Mouse (Mus musculus) neutrophil, adult 5-6 weeks (primary cell): ENCODE measurements around the gene Lrrc75b. TPM values are rescaled to one million over a fixed set of nuclear protein-coding genes. Genes with fewer than 3 reads are reported as not detected.
A peak's percentile ranks its signal among the peaks of the same experiment; 100 is the strongest.
"Not testable (repeated sequence)": the region's sequence is repeated elsewhere in the genome, so short reads cannot be mapped to it uniquely, and the experiment has no call there.

Source experiments
- ATAC-seq: fragments of 151-379, 151-347 bp; 2 replicates; pipeline ENCODE4 v1.8.0; 2017; ENCODE audit warnings: mild to moderate bottlenecking, moderate TSS enrichment; ENCODE audit not compliant: insufficient number of reproducible peaks, poor library complexity, low FRiP score, severe bottlenecking; ENCODE audit errors: extremely low read depth
- total RNA-seq: library from RNA; stranded (forward); fragments of 200-1000 nt; gene quantifications from 2 replicates; pipeline ENCODE4 v1.2.3, GENCODE M21; 2017

Gene Lrrc75b
- total RNA-seq, 1 experiment from 2014 or later: 0.58 TPM

GRCm38 (mm10) chr10:75513306-75514067 lies 46.6 kb downstream of the Lrrc75b start:
- ATAC-seq: no peak

GRCm38 (mm10) chr10:75512796-75513195 lies 47.3 kb downstream of the Lrrc75b start:
- ATAC-seq: no peak

GRCm38 (mm10) chr10:75511897-75512296 lies 48.2 kb downstream of the Lrrc75b start:
- ATAC-seq: no peak

- no peak for ATAC-seq
Observed at GRCm38 (mm10) chr10:75511060-75511459, 49.1 kb downstream of the Lrrc75b start.

- no peak for ATAC-seq
Observed at GRCm38 (mm10) chr10:75510446-75510845, 49.7 kb downstream of the Lrrc75b start.

GRCm38 (mm10) chr10:75505928-75506327 lies 54.2 kb downstream of the Lrrc75b start:
- ATAC-seq: not testable (repeated sequence)

GRCm38 (mm10) chr10:75505130-75505495 lies 55.0 kb downstream of the Lrrc75b start:
- ATAC-seq: no peak

GRCm38 (mm10) chr10:75504234-75505129 lies 55.6 kb downstream of the Lrrc75b start:
- ATAC-seq: peak; percentile 82

- ATAC-seq: no peak
Observed at GRCm38 (mm10) chr10:75503692-75504091, 56.4 kb downstream of the Lrrc75b start.

GRCm38 (mm10) chr10:75501641-75502040 lies 58.5 kb downstream of the Lrrc75b start:
- ATAC-seq: no peak

- no peak for ATAC-seq
Observed at GRCm38 (mm10) chr10:75500345-75500744, 59.8 kb downstream of the Lrrc75b start.

Other genes with a start within 250 kb of the Lrrc75b start
- 2.9 and 3.1 TPM in 2 replicates for gene Adora2a, start 243.5 kb downstream of the Lrrc75b start, total RNA-seq
- 1.0 and 2.3 TPM in 2 replicates for gene Upb1, start 159.2 kb downstream of the Lrrc75b start, total RNA-seq
- gene Snrpd3, start 42.8 kb downstream of the Lrrc75b start, total RNA-seq: 22.8 and 26.4 TPM in 2 replicates
- gene Gucd1, start 42.4 kb downstream of the Lrrc75b start, total RNA-seq: 86.3 and 87.2 TPM in 2 replicates
- 4.1 and 4.3 TPM in 2 replicates for gene Ggt1, start 1.3 kb upstream of the Lrrc75b start, total RNA-seq
- 40.3 and 58.7 TPM in 2 replicates for gene Ggt5, start 29.0 kb upstream of the Lrrc75b start, total RNA-seq
- gene Susd2, start 83.7 kb upstream of the Lrrc75b start, total RNA-seq: 0.47 and 0.74 TPM in 2 replicates
- gene Cabin1, start 204.0 kb upstream of the Lrrc75b start, total RNA-seq: 43.8 and 44.3 TPM in 2 replicates
- gene Ddt, start 213.1 kb upstream of the Lrrc75b start, total RNA-seq: 16.6 and 25.1 TPM in 2 replicates
- gene Gm20441, start 220.6 kb upstream of the Lrrc75b start, total RNA-seq: not detected in 2 replicates
- 0.37 TPM in 1 of 2 replicates, not detected in the other for gene Gstt3, start 221.1 kb upstream of the Lrrc75b start, total RNA-seq
- not detected in 2 replicates for gene Gstt1, start 238.3 kb upstream of the Lrrc75b start, total RNA-seq